Mouse (Mus musculus) forebrain, embryonic 14.5 days (tissue): ENCODE data around the gene Bhmt. TPM values are rescaled to one million over a fixed set of nuclear protein-coding genes. Genes with fewer than 3 reads are reported as not detected.
A peak's percentile ranks its signal among the peaks of the same experiment; 100 is the strongest.

ENCODE experiments used
- ATAC-seq: fragments of 200-750 bp; cut with Nextera tagmentation; 2 replicates; pipeline ENCODE4 v1.8.0; 2017; ENCODE audit warnings: mild to moderate bottlenecking, moderate library complexity
- DNase-seq: peaks from one replicate; pipeline ENCODE4 v3.0.0-alpha.2; 2015; ENCODE audit warnings: low spot score
- H3K27ac ChIP-seq: fragments of 300-500 bp; sonication (generic); 2 replicates; pipeline ENCODE4 v1.5.1; 2014; ENCODE audit warnings: low read depth, mild to moderate bottlenecking, control low read depth, low read length, moderate library complexity
- H3K27me3 ChIP-seq: fragments of 300-500 bp; sonication (generic); replicated peaks from 2 replicates; pipeline ENCODE4 v1.6.1; 2014; ENCODE audit warnings: low read length, control low read depth, mixed read lengths; ENCODE audit not compliant: control insufficient read depth, insufficient read depth
- H3K36me3 ChIP-seq: fragments of 300-500 bp; sonication (generic); 2 replicates; pipeline ENCODE4 v1.6.1; 2014; ENCODE audit warnings: low read length, control low read depth; ENCODE audit not compliant: control insufficient read depth, insufficient read depth
- H3K4me1 ChIP-seq: fragments of 300-500 bp; sonication (generic); 2 replicates; pipeline ENCODE4 v1.6.1; 2014; ENCODE audit warnings: antibody characterized with exemption, low read length, control low read depth; ENCODE audit not compliant: control insufficient read depth, insufficient read depth
- H3K4me2 ChIP-seq: fragments of 300-500 bp; sonication (generic); 2 replicates; pipeline ENCODE4 v1.6.1; 2014; ENCODE audit warnings: mild to moderate bottlenecking, control low read depth, low read length
- H3K4me3 ChIP-seq: fragments of 300-500 bp; sonication (generic); 2 replicates; pipeline ENCODE4 v1.5.1; 2014; ENCODE audit warnings: low read depth, low read length, control low read depth
- H3K9ac ChIP-seq: fragments of 300-500 bp; sonication (generic); 2 replicates; pipeline ENCODE4 v1.6.1; 2014; ENCODE audit warnings: mild to moderate bottlenecking, low read length, control low read depth, moderate library complexity
- H3K9me3 ChIP-seq: fragments of 300-500 bp; sonication (generic); replicated peaks from 2 replicates; pipeline ENCODE4 v1.6.1; 2016; ENCODE audit warnings: low read length, control low read depth, mixed read lengths; ENCODE audit not compliant: control insufficient read depth
- WGBS: fragments of 180-500 bp; shearing (Covaris S2); extraction: QIAGEN DNeasy Blood & Tissue Kit; methylation state at CpG from one replicate; pipeline ENCODE4 v1.1.7; 2014; 5-methylcytosine and 5-hydroxymethylcytosine counted together
- polyA plus RNA-seq: library from polyadenylated mRNA; unstranded; fragments of >200 nt; fragmentation: Nextera tagmentation; extraction: Ambion mirVana; gene quantifications from 2 replicates; pipeline ENCODE4 v1.2.1, GENCODE M21; 2014

The Bhmt gene
- polyA plus RNA-seq, 1 experiment from 2014 or later: 0.18 TPM

DNA sequence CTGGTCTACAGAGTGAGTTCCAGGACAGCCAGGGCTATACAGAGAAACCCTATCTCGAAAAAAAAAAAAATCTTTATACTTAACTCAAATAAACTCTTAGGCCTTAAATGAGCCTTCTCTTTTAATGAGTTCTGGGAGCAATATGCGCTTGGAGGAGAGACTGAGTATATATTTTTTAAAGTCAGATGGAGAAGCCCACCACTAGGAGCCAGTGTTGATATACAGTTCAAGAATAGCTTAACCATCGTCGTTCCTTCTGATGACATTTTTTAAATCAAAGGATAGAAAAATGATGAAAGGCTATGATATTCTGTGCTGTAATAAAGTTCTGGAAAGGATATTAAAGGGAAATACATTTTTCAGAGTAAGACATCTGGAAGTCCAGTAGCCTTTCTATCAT is 24.0 kb downstream of the Bhmt start:
- WGBS: 83% methylated on average over 4 of the region's 4 CpGs
- ATAC-seq: no peak

DNA sequence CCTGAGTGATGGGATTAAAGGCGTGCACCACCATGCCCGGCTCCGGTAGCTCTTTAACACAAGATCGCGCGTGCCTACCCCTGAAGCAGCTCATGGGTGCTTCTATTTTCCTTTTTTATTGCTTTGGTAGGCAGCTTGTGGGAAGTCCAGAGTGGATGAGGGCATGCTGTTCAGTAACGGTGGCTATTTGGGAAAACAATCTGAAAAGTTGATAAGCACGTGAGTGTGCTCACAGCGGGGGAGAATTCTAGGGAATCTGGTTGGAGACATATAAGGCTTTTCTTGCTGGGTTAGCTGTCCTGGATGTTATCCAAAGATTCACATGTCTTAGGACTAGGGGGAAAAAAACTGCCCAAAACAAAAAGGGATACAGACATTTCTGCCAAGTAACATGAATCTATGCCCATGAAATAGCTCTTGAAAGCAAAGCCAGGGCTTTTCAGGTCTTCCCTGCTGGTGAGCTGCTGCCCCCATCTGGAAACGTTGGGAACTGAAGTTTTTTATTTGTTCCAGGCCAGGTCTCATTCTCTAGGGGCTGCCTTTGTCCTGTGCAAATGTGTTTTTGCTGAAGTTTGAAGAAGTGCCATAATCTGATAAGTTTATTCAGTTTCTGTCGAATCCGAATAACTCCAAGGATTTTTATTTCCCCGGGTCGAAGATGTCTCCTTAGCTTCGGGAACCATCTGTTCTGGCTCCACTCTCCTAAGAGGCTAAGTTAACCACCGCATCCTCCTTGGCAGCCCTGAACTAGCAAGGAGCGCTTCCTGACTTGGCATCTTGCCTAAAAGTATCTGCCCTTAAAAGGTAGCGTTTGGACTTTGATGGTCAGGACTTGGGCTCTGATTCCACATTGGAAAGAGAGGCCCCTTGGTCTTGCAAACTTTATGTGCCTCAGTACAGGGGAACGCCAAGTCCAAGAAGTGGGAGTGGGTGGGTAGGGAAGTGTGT is 24.8 kb downstream of the Bhmt start:
- 60% methylated on average over 19 of the region's 19 CpGs for WGBS
- Histone ChIP-seq H3K4me2 (no peak overlapping the region), H3K27me3 (no peaks in the 10 kb centered on the region), H3K4me3 (no peak overlapping the region), H3K4me1 (no peaks in the 10 kb centered on the region), H3K36me3 (no peaks in the 10 kb centered on the region), H3K9ac (no peak overlapping the region), H3K9me3 (no peaks in the 10 kb centered on the region), H3K27ac (no peak overlapping the region)
- DNase-seq (peak; percentile 89), ATAC-seq (peak; percentile 87)

More for the DNA sequence above, 24.0 kb downstream of the Bhmt start:
- peak; percentile 25 for DNase-seq
- no peaks in the 10 kb centered on the region for H3K9me3 ChIP-seq
- no peak overlapping the region for H3K4me2 ChIP-seq
- H3K4me3 ChIP-seq: no peak overlapping the region
- H3K27me3 ChIP-seq: no peaks in the 10 kb centered on the region
- no peaks in the 10 kb centered on the region for H3K4me1 ChIP-seq
- H3K36me3 ChIP-seq: no peaks in the 10 kb centered on the region
- no peak overlapping the region for H3K27ac ChIP-seq
- H3K9ac ChIP-seq: no peak overlapping the region

DNA sequence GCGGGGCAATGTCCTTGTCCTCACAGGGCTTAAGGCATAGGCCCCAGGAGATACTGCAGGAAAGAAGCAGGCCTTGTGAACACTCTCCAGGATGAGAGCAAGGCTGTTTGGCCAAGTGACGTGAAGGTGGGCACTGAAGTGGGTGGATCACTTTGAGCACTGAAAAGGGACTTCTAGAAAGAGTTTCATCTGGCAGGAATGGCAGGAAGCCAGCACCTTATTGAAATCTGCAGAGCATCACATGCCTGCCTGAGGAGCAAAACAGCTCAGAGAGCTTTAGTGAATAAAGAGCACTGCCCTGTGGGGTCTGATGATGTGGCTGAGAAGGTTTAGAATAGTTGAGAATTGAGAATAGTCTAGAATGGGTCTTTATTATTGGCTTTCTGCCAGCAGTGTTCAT is 29.3 kb downstream of the Bhmt start:
- H3K9ac ChIP-seq: no peak overlapping the region
- no peaks in the 10 kb centered on the region for H3K4me1 ChIP-seq
- ATAC-seq (no peak), DNase-seq (no peak)
- H3K4me2 ChIP-seq: no peak overlapping the region
- H3K36me3 ChIP-seq: no peaks in the 10 kb centered on the region
- H3K9me3 ChIP-seq: no peaks in the 10 kb centered on the region
- H3K27me3 ChIP-seq: no peaks in the 10 kb centered on the region
- no peak overlapping the region for H3K4me3 ChIP-seq
- WGBS: 70% methylated on average over 2 of the region's 2 CpGs
- no peak overlapping the region for H3K27ac ChIP-seq

DNA sequence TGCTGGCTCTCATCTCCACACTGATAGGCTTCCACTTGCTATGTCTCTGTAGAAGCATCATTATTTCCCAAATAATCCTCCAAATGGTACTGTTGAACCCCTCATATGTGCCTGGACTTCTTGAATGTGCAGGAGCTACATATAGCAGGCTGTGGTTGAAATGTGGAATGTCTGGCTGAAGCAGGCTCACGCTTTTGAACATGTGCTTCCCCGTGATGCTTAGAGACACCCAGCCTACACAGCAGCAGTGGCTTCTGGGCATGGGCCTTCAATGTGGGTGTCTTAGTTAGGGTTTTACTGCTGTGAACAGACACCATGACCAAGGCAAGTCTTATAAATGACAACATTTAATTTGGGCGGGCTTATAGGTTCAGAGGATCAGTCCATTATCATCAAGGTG is 30.1 kb downstream of the Bhmt start:
- Histone ChIP-seq H3K27me3 (no peaks in the 10 kb centered on the region), H3K27ac (no peak overlapping the region), H3K36me3 (no peaks in the 10 kb centered on the region), H3K9ac (no peak overlapping the region), H3K4me3 (no peak overlapping the region), H3K9me3 (no peaks in the 10 kb centered on the region), H3K4me1 (no peaks in the 10 kb centered on the region), H3K4me2 (no peak overlapping the region)
- WGBS: 93% methylated on average over 3 of the region's 3 CpGs
- no peak for ATAC-seq
- DNase-seq: no peak

DNA sequence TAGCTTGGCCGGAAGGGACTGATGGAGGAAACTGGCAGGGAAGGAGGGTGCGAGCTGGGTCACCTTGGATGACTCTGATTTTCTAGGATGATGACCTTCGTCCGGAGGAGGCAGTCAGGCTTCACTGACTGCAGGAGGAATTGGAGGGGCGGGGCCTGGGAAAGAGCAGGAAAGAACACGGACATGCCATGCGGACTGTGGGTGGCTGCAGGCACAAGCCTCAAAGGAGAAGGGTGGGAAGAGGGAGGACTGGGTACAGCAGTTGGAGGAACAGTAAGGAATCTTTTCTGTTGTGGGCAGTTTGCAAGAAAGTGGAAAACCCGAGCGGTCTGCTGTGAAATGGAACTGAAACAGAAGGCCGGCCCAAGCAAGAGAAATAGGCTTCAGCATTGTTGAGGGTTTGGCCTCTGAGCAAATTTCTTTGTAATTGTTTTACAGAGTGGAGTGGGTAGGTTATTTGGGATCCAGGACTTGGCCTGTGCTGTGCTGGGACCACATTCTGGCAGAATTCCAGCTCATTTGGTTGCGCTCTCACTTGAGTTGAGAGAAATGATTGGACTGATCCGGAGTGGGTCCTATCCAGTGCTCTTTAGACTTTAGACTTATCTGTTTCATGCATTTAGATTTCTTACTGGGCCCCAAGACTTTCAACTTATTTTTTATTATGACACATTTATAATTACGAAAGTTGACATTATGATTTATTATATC is 30.7 kb downstream of the Bhmt start:
- Histone ChIP-seq H3K27me3 (no peaks in the 10 kb centered on the region), H3K4me1 (no peaks in the 10 kb centered on the region), H3K9ac (no peak overlapping the region), H3K4me3 (no peak overlapping the region), H3K4me2 (no peak overlapping the region), H3K9me3 (no peaks in the 10 kb centered on the region), H3K27ac (no peak overlapping the region), H3K36me3 (no peaks in the 10 kb centered on the region)
- peak; percentile 58; the same call in 1 of the 2 replicates for ATAC-seq
- whole genome bisulfite sequencing: 75% methylated on average over 13 of the region's 13 CpGs
- DNase-seq: peak; percentile 41

DNA sequence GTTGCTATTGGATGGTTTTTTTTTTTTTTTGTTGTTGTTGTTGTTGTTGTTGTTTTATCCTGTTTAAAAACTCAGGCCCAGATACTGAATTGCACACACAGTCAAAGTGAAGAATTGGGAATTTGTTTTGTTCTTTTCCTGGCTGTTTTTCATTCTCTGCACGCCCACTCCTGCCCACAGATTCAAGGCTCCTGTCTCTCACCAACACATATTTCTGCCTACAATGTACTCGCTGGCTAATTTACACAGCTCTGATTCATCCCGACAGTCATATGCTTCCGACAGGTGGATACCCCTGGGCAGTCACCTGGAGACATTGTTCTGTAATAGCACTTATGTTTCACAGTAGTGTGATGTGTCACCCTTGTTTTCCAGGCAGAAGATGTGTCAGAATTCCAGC is 33.1 kb downstream of the Bhmt start:
- no peak for DNase-seq
- Histone ChIP-seq H3K4me1 (no peaks in the 10 kb centered on the region), H3K27ac (no peak overlapping the region), H3K9me3 (no peaks in the 10 kb centered on the region), H3K9ac (no peak overlapping the region), H3K4me2 (no peak overlapping the region), H3K4me3 (no peak overlapping the region), H3K27me3 (no peaks in the 10 kb centered on the region), H3K36me3 (no peaks in the 10 kb centered on the region)
- no peak for ATAC-seq
- 88% methylated on average over 4 of the region's 4 CpGs for WGBS

DNA sequence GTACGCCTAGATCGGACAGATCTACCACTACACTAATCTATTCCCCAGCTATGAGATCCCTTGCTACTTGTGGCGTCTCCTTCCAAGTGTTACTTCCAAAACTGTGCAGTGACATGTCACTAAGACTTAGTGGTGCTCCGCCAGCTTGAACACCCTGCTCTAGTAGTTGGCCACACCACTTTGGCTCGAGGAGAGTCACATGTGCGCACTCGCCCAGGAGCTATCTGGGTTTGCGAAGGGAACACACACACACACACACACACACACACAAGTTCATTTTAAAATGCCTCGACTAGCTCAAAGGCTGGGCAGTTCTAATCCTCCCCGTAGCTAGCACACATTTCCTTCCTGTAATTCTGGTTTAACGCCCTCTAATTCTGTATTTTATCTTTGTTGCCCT is 36.2 kb downstream of the Bhmt start:
- Histone ChIP-seq H3K4me3 (no peak overlapping the region), H3K36me3 (no peaks in the 10 kb centered on the region), H3K4me2 (no peak overlapping the region), H3K9ac (no peak overlapping the region), H3K9me3 (no peaks in the 10 kb centered on the region), H3K4me1 (no peaks in the 10 kb centered on the region), H3K27me3 (no peaks in the 10 kb centered on the region), H3K27ac (no peak overlapping the region)
- WGBS: 87% methylated on average over 11 of the region's 11 CpGs
- ATAC-seq (no peak), DNase-seq (no peak)

DNA sequence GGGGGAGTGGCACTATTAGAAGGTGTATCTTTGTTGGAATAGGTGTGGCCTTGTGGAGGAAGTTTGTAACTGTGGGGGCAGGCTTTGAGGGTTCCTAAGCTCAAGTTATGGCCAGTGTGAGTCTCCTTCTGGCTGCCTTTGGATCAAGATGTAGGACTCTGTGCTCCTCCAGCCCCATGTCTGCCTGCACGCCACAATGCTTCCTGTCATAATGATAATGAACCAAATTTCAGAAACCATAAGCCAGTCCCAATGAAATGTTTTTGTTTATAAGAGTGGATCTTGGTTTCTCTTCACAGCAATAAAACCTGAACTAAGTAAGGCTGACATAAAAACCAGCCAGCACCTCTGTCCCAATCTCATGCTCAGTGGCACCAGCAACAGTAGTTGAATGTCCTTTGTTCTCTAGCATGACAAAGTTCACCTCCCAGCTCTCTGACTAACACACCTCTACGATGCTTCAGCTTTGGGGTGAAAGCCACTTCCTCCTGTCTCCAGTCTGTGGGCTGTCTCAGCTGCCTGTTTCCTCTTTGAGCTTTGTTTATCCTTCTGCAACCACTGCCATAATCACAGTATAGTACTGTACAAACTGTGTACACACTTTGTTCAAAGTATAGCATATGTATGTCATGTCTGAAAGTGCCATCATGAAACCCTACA is 44.6 kb downstream of the Bhmt start:
- WGBS: 86% methylated on average over 2 of the region's 2 CpGs
- ATAC-seq (no peak), DNase-seq (no peak)
- Histone ChIP-seq H3K36me3 (no peaks in the 10 kb centered on the region), H3K4me2 (no peak overlapping the region), H3K4me3 (no peak overlapping the region), H3K9me3 (no peaks in the 10 kb centered on the region), H3K27me3 (no peaks in the 10 kb centered on the region), H3K9ac (no peak overlapping the region), H3K27ac (no peak overlapping the region), H3K4me1 (no peaks in the 10 kb centered on the region)
